Mouse (Mus musculus) liver, adult 2 months (tissue): Measurements from ENCODE around the gene Zfp13. TPM values are rescaled to one million over a fixed set of nuclear protein-coding genes. Genes with fewer than 3 reads are reported as not detected.

ENCODE experiments used
- DNase-seq: peaks from one replicate; pipeline ENCODE4 v3.0.0-alpha.2; 2011; ENCODE audit warnings: low read depth, low spot score; ENCODE audit errors: extremely low read depth
- H3K27ac ChIP-seq: fragments of 200-500 bp; replicated peaks from 2 replicates; pipeline ENCODE4 v1.5.1; 2012; ENCODE audit warnings: low read depth, mild to moderate bottlenecking, control low read depth, inconsistent platforms, low read length; ENCODE audit not compliant: insufficient read depth
- H3K27me3 ChIP-seq: fragments of 200-500 bp; 2 replicates; pipeline ENCODE4 v1.6.1; 2012; ENCODE audit warnings: mild to moderate bottlenecking, moderate library complexity, low read length, inconsistent platforms; ENCODE audit not compliant: control insufficient read depth, insufficient read depth
- H3K36me3 ChIP-seq: fragments of 200-500 bp; 2 replicates; pipeline ENCODE4 v1.6.1; 2012; ENCODE audit warnings: low read length, inconsistent platforms; ENCODE audit not compliant: control insufficient read depth, insufficient read depth
- H3K4me1 ChIP-seq: fragments of 200-500 bp; 2 replicates; pipeline ENCODE4 v1.6.1; 2011; ENCODE audit warnings: low read length; ENCODE audit not compliant: control insufficient read depth, insufficient read depth
- H3K4me3 ChIP-seq: fragments of 200-500 bp; 2 replicates; pipeline ENCODE4 v1.5.1; 2011; ENCODE audit warnings: low read depth, mild to moderate bottlenecking, control low read depth, low read length, moderate library complexity; ENCODE audit not compliant: insufficient read depth
- H3K79me2 ChIP-seq: fragments of 200-500 bp; 2 replicates; pipeline ENCODE4 v1.6.1; 2012; ENCODE audit warnings: inconsistent platforms, mild to moderate bottlenecking, low read length, moderate library complexity; ENCODE audit not compliant: control insufficient read depth, insufficient read depth
- H3K9ac ChIP-seq: fragments of 200-500 bp; 2 replicates; pipeline ENCODE4 v1.6.1; 2012; ENCODE audit warnings: low read depth, mild to moderate bottlenecking, control low read depth, inconsistent platforms, low read length
- CTCF ChIP-seq: fragments of 200-500 bp; IDR thresholded peaks from 2 replicates; pipeline ENCODE4 v1.5.1; 2011; ENCODE audit warnings: low read depth, low read length, control low read depth
- POLR2A ChIP-seq: fragments of 200-500 bp; IDR thresholded peaks from 2 replicates; pipeline ENCODE4 v1.6.1; 2011; ENCODE audit warnings: low read length, control low read depth; ENCODE audit not compliant: insufficient read depth; ENCODE audit errors: extremely low read depth
- WGBS: fragments of 180-500 bp; shearing (Covaris S2); methylation state at CpG from one replicate; pipeline ENCODE4 v1.1.7; 2018; 5-methylcytosine and 5-hydroxymethylcytosine counted together
- polyA plus RNA-seq: library from polyadenylated mRNA; depleted of rRNA; stranded (reverse); fragments of >200 nt; gene quantifications from 2 replicates; pipeline ENCODE4 v1.2.3, GENCODE M21; 2012
- total RNA-seq: library from RNA; depleted of rRNA; stranded (reverse); fragments of >200 nt; gene quantifications from 2 replicates; pipeline ENCODE4 v1.2.3, GENCODE M21; 2014

The Zfp13 gene
- total and polyA plus RNA-seq, 2 experiments = 2.0 to 3.2 TPM

DNA sequence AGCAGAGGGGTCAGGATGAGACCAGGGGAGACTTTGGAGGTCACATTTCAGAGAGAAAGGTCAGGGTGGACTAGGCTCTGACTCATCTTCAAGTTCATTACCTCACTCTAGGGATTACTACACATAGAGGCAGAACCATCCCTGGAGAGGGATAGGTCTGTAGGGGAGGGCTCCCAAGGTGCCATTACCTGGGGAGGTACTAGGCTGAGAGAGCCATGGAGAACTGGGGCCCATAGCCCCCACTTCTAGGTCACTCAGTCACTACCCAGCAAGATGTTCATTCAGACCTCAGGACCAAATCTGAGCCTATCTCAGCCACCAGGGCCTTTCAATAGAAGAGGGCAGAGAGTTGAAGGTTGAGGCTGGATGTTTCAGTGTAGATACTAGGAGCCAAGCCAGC lies 45.0 kb downstream of the Zfp13 start:
- peak; percentile 42 for DNase-seq
- Histone ChIP-seq H3K9ac (no peak overlapping the region), H3K4me3 (no peak overlapping the region), H3K27me3 (no peaks in the 10 kb centered on the region), H3K36me3 (peaks cover 7% of the 10 kb centered on the region; the same call in 1 of the 2 replicates), H3K27ac (peak overlapping the region; percentile 98), H3K4me1 (peaks cover 40% of the 10 kb centered on the region), H3K79me2 (no peaks in the 10 kb centered on the region)
- TF ChIP-seq POLR2A (no peak), CTCF (no peak)

DNA sequence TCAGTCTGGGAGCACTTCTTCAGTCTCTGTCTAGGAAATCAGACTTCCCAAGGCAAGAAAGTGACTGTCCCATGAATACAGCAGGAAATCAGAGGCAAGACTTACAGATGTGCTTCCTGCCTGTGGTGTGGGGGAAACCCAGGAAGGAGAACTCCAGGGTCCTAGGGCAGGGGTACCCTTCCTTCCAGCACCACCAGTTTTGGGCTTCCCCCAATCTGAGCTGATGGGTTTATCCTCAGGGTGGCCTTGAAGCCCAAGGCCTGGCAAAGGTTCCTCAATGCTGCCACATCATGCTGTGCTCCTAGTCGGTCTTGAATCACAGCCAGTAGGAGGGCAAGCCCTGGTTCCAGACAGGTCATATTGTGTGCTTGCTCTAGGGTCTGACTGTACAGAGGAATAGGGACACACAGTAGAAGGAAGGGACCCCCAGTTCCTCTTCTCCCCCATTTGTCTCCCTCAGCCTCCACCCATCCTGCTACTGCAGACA lies 45.6 kb downstream of the Zfp13 start:
- Histone ChIP-seq H3K36me3 (peaks cover 7% of the 10 kb centered on the region; the same call in 1 of the 2 replicates), H3K4me1 (peaks cover 41% of the 10 kb centered on the region), H3K27ac (peak overlapping the region; percentile 98), H3K27me3 (no peaks in the 10 kb centered on the region), H3K79me2 (no peaks in the 10 kb centered on the region), H3K9ac (no peak overlapping the region; the same call in 1 of the 2 replicates), H3K4me3 (no peak overlapping the region)
- no peak for TF ChIP-seq CTCF
- TF ChIP-seq POLR2A = no peak
- DNase-seq = peak; percentile 55
- WGBS = 29% methylated on average over 1 of the region's 1 CpGs

GRCm38 (mm10) chr17:23552896-23553633 lies 46.2 kb downstream of the Zfp13 start:
- Histone ChIP-seq H3K4me3 (no peak overlapping the region), H3K4me1 (peaks cover 41% of the 10 kb centered on the region), H3K27ac (peak overlapping the region; percentile 98), H3K27me3 (no peaks in the 10 kb centered on the region), H3K79me2 (no peaks in the 10 kb centered on the region), H3K9ac (peak overlapping the region; percentile 17), H3K36me3 (peaks cover 6% of the 10 kb centered on the region; the same call in 1 of the 2 replicates)
- 58% methylated on average over 8 of the region's 8 CpGs for WGBS
- TF ChIP-seq CTCF (no peak), POLR2A (no peak)
- peak; percentile 51 for DNase-seq

GRCm38 (mm10) chr17:23551963-23552362 lies 47.3 kb downstream of the Zfp13 start:
- Histone ChIP-seq H3K4me1 (peaks cover 41% of the 10 kb centered on the region), H3K27ac (peak overlapping the region; percentile 35), H3K4me3 (no peak overlapping the region), H3K9ac (no peak overlapping the region), H3K79me2 (no peaks in the 10 kb centered on the region), H3K27me3 (no peaks in the 10 kb centered on the region), H3K36me3 (no peaks in the 10 kb centered on the region)
- WGBS = 21% methylated on average over 5 of the region's 5 CpGs
- peak; percentile 100 for DNase-seq
- TF ChIP-seq CTCF (no peak), POLR2A (no peak)

GRCm38 (mm10) chr17:23551416-23551815 lies 47.9 kb downstream of the Zfp13 start:
- Histone ChIP-seq H3K9ac (peak overlapping the region; percentile 85), H3K36me3 (no peaks in the 10 kb centered on the region), H3K4me3 (peak overlapping the region; percentile 65), H3K27me3 (no peaks in the 10 kb centered on the region), H3K4me1 (peaks cover 41% of the 10 kb centered on the region), H3K79me2 (no peaks in the 10 kb centered on the region), H3K27ac (peak overlapping the region; percentile 94)
- TF ChIP-seq CTCF (no peak), POLR2A (no peak)
- DNase-seq = no peak

DNA sequence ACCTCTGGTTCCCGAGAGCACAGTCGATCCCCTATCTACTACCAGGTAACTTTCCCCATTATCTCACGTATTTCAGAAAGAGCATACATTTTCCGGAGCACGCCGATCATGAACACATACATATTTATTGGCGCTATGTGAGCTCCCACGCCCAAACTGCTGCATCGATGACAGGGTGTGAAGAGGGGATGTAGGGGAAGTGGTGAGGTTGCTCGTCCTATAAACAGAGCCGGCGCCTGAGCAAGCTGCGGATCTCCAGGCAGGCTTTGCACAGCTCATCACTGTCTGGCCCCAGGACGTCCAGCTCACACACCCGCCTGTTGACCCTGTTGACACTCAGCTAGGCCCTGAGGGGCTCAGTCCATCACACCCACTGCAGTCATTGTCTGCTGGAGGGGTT lies 48.4 kb downstream of the Zfp13 start:
- TF ChIP-seq CTCF = no peak
- TF ChIP-seq POLR2A = no peak
- Histone ChIP-seq H3K27me3 (no peaks in the 10 kb centered on the region), H3K4me1 (peaks cover 38% of the 10 kb centered on the region), H3K36me3 (no peaks in the 10 kb centered on the region), H3K79me2 (no peaks in the 10 kb centered on the region), H3K9ac (peak overlapping the region; percentile 85), H3K4me3 (peak overlapping the region; percentile 65), H3K27ac (peak overlapping the region; percentile 94)
- no peak for DNase-seq
- 2% methylated on average over 15 of the region's 15 CpGs for WGBS
